Mouse (Mus musculus): ENCODE measurements around the gene Sh3pxd2b.
A peak's percentile ranks its signal among the peaks of the same experiment; 100 is the strongest.

Gene Sh3pxd2b

GRCm38 (mm10) chr11:32425043-32425658 lies 77.5 kb downstream of the Sh3pxd2b start:
- DNase-seq (ENCODE audit: low read depth, low spot score): no peak

- no peak for DNase-seq (ENCODE audit: low read depth, low spot score)
These were observed 79.9 kb downstream of the Sh3pxd2b start for GRCm38 (mm10) chr11:32427537-32427936.

DNA sequence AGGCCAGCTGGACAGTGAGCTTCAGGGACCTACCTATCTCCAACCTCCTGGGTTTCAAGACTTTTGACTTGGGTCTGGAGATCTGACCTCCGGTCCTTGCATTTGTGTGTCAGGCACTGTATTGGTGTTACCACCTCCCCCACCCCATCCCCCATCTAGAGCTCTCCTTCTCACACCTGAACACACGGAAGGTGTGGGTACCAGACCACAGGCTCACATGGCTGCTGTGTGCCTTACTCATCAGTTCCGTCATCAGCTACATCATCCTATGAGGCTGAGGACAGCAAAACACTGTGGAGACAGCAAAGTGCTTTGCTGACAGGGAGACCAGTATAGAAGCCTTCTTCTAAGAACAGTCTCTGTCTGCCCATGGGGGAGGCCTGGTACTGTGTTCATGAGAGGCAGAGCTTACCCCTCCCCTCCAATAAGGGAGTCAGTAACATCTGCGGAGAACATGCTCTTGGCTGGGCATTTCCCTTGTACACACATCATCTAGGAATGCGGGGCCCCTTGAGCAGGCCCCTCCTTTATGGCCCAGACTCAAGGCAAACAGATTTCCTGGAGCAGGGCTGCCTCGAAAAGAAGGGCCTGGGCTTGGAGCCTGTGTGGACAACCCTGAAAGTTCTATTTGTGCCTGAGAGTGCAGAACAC lies 87.9 kb downstream of the Sh3pxd2b start:
- peak; percentile 32 for DNase-seq (ENCODE audit: low read depth, low spot score)

- no peak for DNase-seq (ENCODE audit: low read depth, low spot score)
These were observed 95.0 kb downstream of the Sh3pxd2b start for GRCm38 (mm10) chr11:32442576-32442975.

DNA sequence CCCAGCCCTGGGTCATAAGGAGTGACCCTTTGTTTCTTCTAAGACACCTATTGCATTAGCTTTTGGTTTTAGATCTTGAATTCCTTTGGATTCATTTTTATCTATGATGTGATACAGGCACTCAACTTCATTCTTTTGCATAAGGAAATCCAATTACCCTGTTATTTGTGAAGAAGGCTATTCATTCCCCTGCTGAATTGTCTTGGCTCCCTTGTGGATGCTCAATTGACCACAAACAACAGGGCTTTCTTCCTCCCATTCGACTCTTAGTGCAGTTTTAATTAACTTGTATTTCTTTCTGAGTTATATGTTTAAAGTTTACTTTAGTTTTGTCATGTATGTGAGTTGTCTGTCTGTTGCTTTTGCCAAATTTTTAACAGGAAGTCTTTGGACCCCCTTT lies 96.6 kb downstream of the Sh3pxd2b start:
- DNase-seq (ENCODE audit: low read depth, low spot score): no peak

GRCm38 (mm10) chr11:32445135-32445534 lies 97.5 kb downstream of the Sh3pxd2b start:
- DNase-seq (ENCODE audit: low read depth, low spot score): no peak

DNA sequence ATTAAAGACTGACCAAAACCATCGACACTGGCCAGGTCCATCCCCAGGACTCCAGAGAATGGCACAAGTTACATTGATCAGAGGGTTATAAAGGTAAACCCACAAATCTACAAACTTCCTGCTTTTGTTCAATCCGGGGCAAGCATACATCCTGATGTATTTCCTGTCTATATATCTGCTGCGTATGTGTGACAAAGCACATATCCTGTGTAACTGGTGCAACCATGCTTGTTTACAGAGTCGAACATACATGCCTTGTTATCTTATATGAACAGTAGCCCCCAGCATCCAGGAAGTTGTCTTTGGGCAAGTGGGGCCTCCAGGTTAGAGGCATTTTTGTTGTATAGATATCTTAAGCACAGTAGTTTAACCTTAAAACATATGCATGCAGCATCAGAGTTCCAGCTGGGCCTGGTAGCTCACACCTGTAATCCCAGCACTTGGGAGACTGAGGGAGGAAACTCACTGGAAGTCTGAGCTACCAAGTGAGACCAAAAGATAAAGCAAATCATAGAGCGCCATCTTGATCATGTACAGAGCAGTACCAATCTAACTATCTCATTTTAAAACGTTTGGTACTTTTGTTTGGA lies 98.1 kb downstream of the Sh3pxd2b start:
- peak; percentile 64 for DNase-seq (ENCODE audit: low read depth, low spot score)

GRCm38 (mm10) chr11:32450216-32450615 lies 102.6 kb downstream of the Sh3pxd2b start:
- peak; percentile 81 for DNase-seq (ENCODE audit: low read depth, low spot score)

DNA sequence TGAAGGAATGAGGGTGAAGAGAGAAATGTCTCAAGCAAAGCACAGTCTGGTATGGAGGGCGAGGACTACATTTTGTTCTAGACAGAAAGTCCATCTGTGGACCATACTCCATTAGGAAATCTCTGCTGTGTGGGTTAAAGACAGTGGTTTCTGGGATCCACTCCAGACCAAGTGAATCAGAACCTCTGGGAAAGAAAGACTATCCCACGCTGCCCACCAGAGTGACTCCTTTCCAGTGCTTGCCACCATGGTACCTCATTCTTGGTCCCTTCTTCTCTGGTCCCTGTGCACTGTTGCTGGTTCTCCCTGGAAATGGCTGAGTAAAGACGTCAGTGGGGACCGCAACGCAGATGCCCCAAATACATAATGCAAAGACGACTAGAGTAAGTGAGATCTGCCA lies 103.7 kb downstream of the Sh3pxd2b start:
- DNase-seq (ENCODE audit: low read depth, low spot score): no peak

DNA sequence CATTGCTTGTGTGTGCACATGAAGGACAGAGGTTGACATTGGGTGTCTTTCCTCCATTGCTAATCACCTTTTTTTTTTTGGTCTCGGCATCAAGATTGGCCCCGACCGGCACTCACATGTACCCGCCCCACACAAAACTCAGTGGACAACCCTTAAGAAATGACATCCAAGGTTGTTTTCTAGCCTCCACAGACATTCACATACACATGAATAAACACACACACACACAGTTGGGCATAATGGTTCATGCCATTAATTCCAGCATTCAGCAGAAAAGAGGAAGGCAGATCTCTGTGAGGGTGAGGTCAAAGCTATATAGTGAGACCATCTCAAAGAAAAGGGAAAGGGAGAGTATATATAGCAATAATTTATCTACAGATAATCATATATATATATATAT lies 105.1 kb downstream of the Sh3pxd2b start:
- no peak for DNase-seq (ENCODE audit: low read depth, low spot score)

DNA sequence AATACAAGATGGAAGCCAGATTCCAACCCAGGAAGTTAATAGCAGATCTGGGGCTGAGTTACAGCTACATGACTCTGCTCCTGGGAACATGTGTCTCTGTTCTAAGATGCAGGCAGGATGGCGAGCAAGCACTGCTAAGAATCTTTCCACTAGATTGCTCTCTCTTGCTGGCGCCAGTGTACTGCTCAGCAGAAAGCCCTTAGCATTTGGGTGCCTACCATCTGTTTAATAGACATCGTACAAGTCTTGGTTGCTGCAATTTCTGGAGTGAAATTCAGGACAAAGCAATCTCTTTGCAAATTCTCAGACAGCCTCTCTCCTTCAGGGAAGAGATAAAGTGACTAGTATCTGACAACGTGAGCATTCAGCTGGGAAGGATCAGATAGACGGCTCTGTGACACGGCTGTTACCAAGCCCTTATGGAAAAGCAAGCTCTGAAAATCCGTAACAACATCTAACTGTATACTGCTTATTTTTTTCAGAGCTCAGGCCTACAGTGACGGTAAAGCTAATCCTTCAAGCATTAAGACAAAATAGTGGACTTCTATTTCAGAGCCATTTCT lies 105.8 kb downstream of the Sh3pxd2b start:
- no peak for DNase-seq (ENCODE audit: low read depth, low spot score)

GRCm38 (mm10) chr11:32454231-32454799 lies 106.7 kb downstream of the Sh3pxd2b start:
- DNase-seq (ENCODE audit: low read depth, low spot score): no peak

DNA sequence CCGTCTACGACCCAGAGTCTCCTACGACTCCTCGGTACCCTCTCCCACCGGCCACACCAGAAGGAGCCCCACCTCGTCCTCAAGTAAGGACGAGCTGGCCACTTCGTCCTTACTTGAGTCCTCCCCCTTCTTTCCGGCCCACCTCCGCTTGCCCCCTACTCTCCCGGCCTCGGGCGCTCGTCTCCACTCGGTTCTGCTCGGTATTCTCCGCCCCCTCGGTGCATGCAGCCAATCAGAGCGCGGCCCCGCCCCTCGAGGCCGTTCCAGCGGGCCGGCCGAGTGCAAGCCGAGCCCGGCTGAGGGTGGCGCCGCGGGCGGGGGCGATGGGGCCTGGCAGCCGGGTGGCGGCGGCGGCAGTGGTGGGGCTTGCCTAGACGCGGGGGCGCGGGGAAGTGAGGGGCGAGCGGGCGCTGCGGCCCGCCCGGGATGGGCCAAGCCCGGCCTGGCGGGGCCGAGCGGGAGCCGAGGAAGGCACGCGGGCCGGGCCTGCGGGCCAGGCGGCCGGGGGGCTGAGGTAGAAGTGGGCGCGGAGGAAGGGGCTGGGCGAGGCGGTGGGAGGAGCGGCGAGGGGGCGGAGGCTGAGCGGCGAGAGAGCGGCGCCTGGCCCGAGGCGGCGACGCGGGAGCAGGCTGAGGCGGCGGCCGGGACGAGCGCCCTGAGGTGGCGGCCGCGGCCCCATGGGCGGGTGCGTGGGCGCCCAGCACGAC lies 107.3 kb downstream of the Sh3pxd2b start, which contains the start of gene Ubtd2:
Ubtd2 (plus strand) TSS at position 571 of the 707 bp plus-strand sequence.
- peak; percentile 96 for DNase-seq (ENCODE audit: low read depth, low spot score)

DNA sequence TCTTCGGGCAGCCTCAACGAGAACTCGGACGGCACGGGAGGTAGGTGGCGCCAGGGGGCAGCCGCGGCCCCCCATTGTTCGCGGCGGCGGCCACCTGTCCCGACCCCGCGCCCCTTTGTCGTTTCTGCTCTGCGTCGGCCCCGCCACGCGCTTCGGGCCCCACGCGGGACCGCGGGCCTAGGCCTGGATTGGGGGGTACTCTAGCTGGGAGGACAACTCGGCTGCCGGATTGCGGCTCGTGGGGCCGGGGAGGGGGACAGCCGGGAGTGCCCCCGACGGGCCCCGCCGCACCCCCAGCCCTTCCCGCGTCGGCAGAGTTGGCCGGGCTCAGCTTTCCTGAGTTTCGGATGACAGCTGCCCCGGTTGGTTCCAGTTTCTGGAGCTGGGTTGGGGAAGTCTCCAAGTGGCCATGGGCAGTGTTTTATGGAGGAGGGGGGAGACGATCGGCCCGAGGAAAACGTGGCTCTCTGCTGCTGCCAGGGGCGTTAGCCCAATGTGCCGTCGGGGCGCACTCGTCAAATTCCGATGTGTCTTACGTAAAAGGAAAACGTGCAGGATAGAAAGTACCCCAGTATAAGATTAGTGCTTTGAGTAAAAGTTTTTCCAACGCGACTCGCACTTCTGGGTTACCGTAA lies 108.0 kb downstream of the Sh3pxd2b start:
- DNase-seq (ENCODE audit: low read depth, low spot score): peak; percentile 56

GRCm38 (mm10) chr11:32456356-32456755 lies 108.7 kb downstream of the Sh3pxd2b start:
- DNase-seq (ENCODE audit: low read depth, low spot score): no peak

DNA sequence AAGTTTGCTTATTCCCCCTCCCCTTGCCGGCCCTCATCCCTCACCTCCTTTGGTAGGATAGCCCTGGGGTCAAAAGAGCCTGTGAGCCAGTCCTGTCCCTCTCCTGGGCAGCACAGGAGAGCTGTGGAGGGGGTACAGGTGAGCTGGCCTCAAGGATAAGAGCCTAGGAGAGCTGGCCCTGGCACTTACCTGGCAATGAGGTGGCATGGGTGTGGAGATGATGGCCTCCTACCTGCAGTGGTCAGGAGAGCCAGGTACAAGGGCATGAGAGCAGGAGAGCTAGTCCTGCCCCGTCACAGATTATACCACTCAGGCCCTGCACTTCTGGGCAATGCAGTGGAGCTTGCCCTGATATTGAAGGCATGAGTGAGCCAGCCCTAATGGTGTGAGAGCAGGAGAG lies 116.7 kb downstream of the Sh3pxd2b start:
- DNase-seq (ENCODE audit: low read depth, low spot score): no peak

- DNase-seq (ENCODE audit: low read depth, low spot score): no peak
These were observed 124.3 kb downstream of the Sh3pxd2b start for GRCm38 (mm10) chr11:32471925-32472324.

DNA sequence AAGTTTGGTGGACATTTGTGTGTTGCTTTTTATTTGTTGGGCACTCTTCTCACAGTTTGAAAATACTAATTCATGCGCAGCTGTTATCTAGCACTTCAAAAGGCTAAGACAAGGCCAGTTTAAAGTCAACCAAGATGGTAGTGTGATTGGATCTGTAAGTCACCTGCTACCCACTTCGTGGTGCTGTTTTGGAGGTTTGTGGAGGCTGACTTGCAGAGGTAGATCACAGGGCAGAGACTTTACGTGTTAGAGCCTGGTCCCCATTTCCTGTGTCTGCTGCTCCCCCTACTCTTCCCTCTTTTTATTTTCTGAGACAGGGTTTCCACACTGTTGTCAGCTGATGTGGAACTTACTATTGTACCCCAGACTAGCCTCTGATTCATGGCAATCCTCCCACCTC lies 127.1 kb downstream of the Sh3pxd2b start:
- peak; percentile 44 for DNase-seq (ENCODE audit: low read depth, low spot score)

DNA sequence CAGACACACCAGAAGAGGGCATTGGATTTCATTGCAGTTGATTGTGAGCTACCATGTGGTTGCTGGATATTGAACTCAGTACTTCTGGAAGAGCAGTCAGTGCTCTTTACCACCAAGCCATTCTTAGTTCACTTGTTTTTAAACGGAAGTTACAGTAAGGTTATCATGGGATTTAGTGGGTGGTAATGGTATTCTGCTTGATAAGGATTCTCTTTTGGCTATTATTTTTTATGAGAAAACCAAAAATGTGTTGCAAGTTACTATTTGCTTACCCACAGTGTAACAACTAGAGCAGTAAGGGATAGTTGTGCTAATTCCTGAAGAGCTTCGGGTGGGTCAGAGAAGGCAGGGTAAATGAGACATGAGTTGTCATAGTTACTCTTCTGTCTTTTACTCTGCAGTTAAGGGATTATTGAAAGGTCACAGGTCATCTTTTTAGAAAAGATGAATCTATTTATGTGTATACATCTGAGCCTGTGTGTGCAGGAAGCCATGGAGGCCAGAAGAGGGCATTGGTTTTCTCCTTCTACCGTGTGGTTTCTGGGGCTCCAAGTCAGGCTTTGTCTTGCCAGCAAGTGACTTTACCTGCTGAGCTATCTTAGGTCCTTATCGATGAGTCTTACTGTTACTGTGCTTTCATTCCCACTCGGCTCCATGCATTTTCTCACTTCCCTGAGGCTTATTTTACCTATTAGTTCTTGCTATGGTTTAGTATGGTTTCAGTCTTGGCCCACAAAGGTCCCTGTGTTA lies 128.0 kb downstream of the Sh3pxd2b start:
- DNase-seq (ENCODE audit: low read depth, low spot score): peak; percentile 32
